Comparison of ENCODE assay signal across 12 mouse cellular contexts in the genomic region with DNA sequence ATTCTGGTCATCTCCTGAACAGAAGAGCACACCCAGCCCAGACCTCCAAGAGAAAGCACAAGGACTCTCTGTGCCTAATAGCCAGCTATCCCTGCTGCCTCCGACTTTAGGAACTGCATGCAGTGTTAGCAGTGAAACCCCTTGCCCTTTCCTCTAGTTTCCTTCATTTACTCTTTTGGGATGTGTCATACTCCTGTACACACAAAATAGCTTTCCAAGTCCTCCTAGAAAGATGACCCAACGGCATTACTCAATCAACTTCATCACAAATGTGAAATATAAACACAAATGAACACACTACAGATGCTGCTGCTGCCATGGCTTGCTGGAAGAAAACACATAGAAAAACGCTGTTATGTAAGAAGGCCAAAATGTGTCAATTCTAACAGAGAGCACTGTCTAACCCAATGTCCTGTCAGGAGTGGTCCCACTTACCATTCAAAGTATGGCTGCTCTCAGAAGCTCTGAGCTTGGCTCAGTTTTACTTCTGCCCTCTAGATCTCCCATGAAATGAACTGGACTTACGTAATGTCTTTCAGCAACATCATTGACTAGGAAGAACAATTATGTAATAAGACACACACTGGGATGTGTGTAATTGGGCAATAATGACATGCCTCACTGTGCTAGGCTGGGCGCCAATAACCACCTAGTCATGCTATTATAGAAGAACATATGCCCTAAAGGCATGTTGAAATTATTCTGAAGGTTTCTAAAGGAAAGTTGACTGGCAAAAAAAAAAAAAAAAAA.
DNase-seq lines count a peak whose midpoint lies in the region; ATAC-seq and TF ChIP-seq lines count a peak whose summit lies in the region.
"Had no signal": no experiment of that assay in that cellular context is flagged by ENCODE, and none has a peak within 500 bp of the region (broad histone marks: within the 10 kb centered on the region; RNA-seq: fewer than 3 reads in every experiment).

No protein-coding gene starts in this region.

- H3K4me2 ChIP-seq in liver, embryonic 14.5 days (ENCODE audit: low read depth) = no peak overlapping the region
- H3K4me2 ChIP-seq in liver, embryonic 11.5 days = no peak overlapping the region

- H3K9ac ChIP-seq in liver, embryonic 14.5 days (replicated peaks) = no peak overlapping the region
- H3K9ac ChIP-seq in liver, embryonic 11.5 days (ENCODE audit: low read depth, low read length) = no peak overlapping the region

- H3K27me3 ChIP-seq in liver, embryonic 14.5 days (ENCODE audit: control insufficient read depth, insufficient read depth, low read length) = no peaks in the 10 kb centered on the region
- no peaks in the 10 kb centered on the region for H3K27me3 ChIP-seq in liver, embryonic 11.5 days (replicated peaks; ENCODE audit: control insufficient read depth, insufficient read depth, low read length)
- no peaks in the 10 kb centered on the region for H3K27me3 ChIP-seq in cerebellum, adult 2 months (ENCODE audit: control insufficient read depth, insufficient read depth, low read length)

- TF ChIP-seq CTCF in liver, embryonic 14.5 days (IDR thresholded peaks at IDR 0.05; ENCODE audit: low read depth) = no peak
- TF ChIP-seq CTCF in brain, embryonic 14.5 days (IDR thresholded peaks at IDR 0.05; ENCODE audit: borderline replicate concordance, extremely low read depth, insufficient read depth, insufficient read length) = no peak
- no peak for TF ChIP-seq CTCF in cerebellum, adult 2 months (IDR thresholded peaks at IDR 0.05; ENCODE audit: borderline replicate concordance, insufficient read depth, low read depth, low read length)

- H3K4me1 ChIP-seq in liver, embryonic 14.5 days (replicated peaks; ENCODE audit: control insufficient read depth in 2 of 2, insufficient read depth in 2 of 2, low read length in 1 of 2) = no peaks in the 10 kb centered on the region
- no peaks in the 10 kb centered on the region for H3K4me1 ChIP-seq in liver, embryonic 11.5 days (replicated peaks; ENCODE audit: control insufficient read depth, insufficient read depth, low read length)
- H3K4me1 ChIP-seq in cerebellum, adult 2 months (ENCODE audit: control insufficient read depth, insufficient read depth, low read length) = no peaks in the 10 kb centered on the region
- H3K4me1 ChIP-seq: hindbrain, embryonic 10.5 days had no signal

- no peak for TF ChIP-seq EP300 in liver, embryonic 14.5 days (IDR thresholded peaks at IDR 0.05; ENCODE audit: low read depth)

- TF ChIP-seq POLR2A in brain, embryonic 14.5 days (IDR thresholded peaks at IDR 0.05; ENCODE audit: borderline replicate concordance, extremely low read depth, insufficient read depth, insufficient read length, poor library complexity, severe bottlenecking) = no peak
- no peak for TF ChIP-seq POLR2A in cerebellum, adult 2 months (IDR thresholded peaks at IDR 0.05; ENCODE audit: borderline replicate concordance, insufficient read depth, low read length)

- no peak overlapping the region for H3K4me3 ChIP-seq in liver, embryonic 14.5 days (ENCODE audit: insufficient read depth in 1 of 2, low read depth in 2 of 2, low read length in 2 of 2)
- no peak overlapping the region for H3K4me3 ChIP-seq in liver, embryonic 11.5 days (ENCODE audit: low read depth, low read length)
- H3K4me3 ChIP-seq in cerebellum, adult 2 months (replicated peaks; ENCODE audit: insufficient read depth, low read depth, low read length) = no peak overlapping the region
- H3K4me3 ChIP-seq: hindbrain, embryonic 10.5 days; left cerebral cortex, adult 2 months had no signal

- ATAC-seq in liver, embryonic 14.5 days (ENCODE audit: insufficient read depth) = no peak
- no peak for ATAC-seq in liver, embryonic 11.5 days (replicated peaks; ENCODE audit: low FRiP score)
- peak; percentile 85 for ATAC-seq in megakaryocyte, adult 5-6 weeks (ENCODE audit: poor library complexity, severe bottlenecking)
- ATAC-seq: intestine, embryonic 16.5 days had no signal

- H3K36me3 ChIP-seq in liver, embryonic 14.5 days (replicated peaks; ENCODE audit: control insufficient read depth, insufficient read depth, low read depth) = no peaks in the 10 kb centered on the region
- no peaks in the 10 kb centered on the region for H3K36me3 ChIP-seq in liver, embryonic 11.5 days (ENCODE audit: control insufficient read depth, insufficient read depth, low read length)
- H3K36me3 ChIP-seq: hindbrain, embryonic 10.5 days had no signal

- no peak overlapping the region for H3K27ac ChIP-seq in liver, embryonic 14.5 days
- no peak overlapping the region for H3K27ac ChIP-seq in liver, embryonic 11.5 days (ENCODE audit: low read depth, low read length)
- H3K27ac ChIP-seq in cerebellum, adult 2 months (ENCODE audit: insufficient read depth, low read length) = no peak overlapping the region
- H3K27ac ChIP-seq: hindbrain, embryonic 10.5 days; left cerebral cortex, adult 2 months had no signal

- H3K9me3 ChIP-seq in liver, embryonic 14.5 days (ENCODE audit: control insufficient read depth, low read length) = no peaks in the 10 kb centered on the region
- H3K9me3 ChIP-seq in liver, embryonic 11.5 days (ENCODE audit: control insufficient read depth, low read length) = no peaks in the 10 kb centered on the region
- H3K9me3 ChIP-seq: hindbrain, embryonic 10.5 days had no signal

- WGBS in liver, embryonic 14.5 days (ENCODE audit: insufficient replicate concordance) = 61% methylated on average over 5 of the region's 5 CpGs
- 77% methylated on average over 5 of the region's 5 CpGs for WGBS in liver, embryonic 11.5 days
- 83% methylated on average over 5 of the region's 5 CpGs for WGBS in cerebellum, adult 2 months

- DNase-seq in liver, embryonic 14.5 days (ENCODE audit: low read depth in 3 of 3, low spot score in 3 of 3) = peak in 2 of 3 experiments; percentile 1 to 2
- no peak for DNase-seq in liver, embryonic 11.5 days (ENCODE audit: low spot score)
- peak; percentile 86 for DNase-seq in NIH3T3 (ENCODE audit: low read depth)
- peak; percentile 44 for DNase-seq in brain, embryonic 14.5 days (ENCODE audit: low read depth)
- DNase-seq in kidney, postnatal 10 days = no peak
- no peak for DNase-seq in kidney, postnatal 4 days
- no peak for DNase-seq in cerebellum, adult 2 months
- DNase-seq: kidney, postnatal 36 days had no signal

Comparison
In these comparisons a context has a peak if more than half of its experiments do, and no peak if none do; other contexts are left out.
1. DNase-seq: peak in liver, embryonic 14.5 days (2 of 3), NIH3T3 (single experiment) and brain, embryonic 14.5 days (single experiment); none in liver, embryonic 11.5 days (single experiment), kidney, postnatal 10 days (single experiment), kidney, postnatal 4 days (0 of 2) and cerebellum, adult 2 months (0 of 2).